Mouse (Mus musculus): ENCODE measurements around the gene Rnft1. TPM values are rescaled to one million over a fixed set of nuclear protein-coding genes. Genes with fewer than 3 reads are reported as not detected.

Rnft1 gene
- polyA plus RNA-seq, 1 experiment from 2014 or later = 48.5 TPM

GRCm38 (mm10) chr11:86539716-86540475 is 55.4 kb downstream of the Rnft1 start:
- no peaks in the 10 kb centered on the region for H3K36me3 ChIP-seq (ENCODE audit: insufficient read depth, low read length)
- no peak for ATAC-seq (ENCODE audit: low FRiP score, low TSS enrichment)
- H3K4me2 ChIP-seq (replicated peaks; ENCODE audit: low read depth, low read length) = no peak overlapping the region
- H3K27me3 ChIP-seq (ENCODE audit: insufficient read depth, low read length) = no peaks in the 10 kb centered on the region
- no peaks in the 10 kb centered on the region for H3K9me3 ChIP-seq (ENCODE audit: low read length)
- peaks cover 19% of the 10 kb centered on the region; the same call in 1 of the 2 replicates for H3K4me1 ChIP-seq (ENCODE audit: insufficient read depth, low read length)
- H3K4me3 ChIP-seq (ENCODE audit: low read length) = no peak overlapping the region
- 85% methylated on average over 6 of the region's 6 CpGs for WGBS
- no peak overlapping the region for H3K9ac ChIP-seq (replicated peaks; ENCODE audit: low read length)
- H3K27ac ChIP-seq (ENCODE audit: low read length) = no peak overlapping the region

DNA sequence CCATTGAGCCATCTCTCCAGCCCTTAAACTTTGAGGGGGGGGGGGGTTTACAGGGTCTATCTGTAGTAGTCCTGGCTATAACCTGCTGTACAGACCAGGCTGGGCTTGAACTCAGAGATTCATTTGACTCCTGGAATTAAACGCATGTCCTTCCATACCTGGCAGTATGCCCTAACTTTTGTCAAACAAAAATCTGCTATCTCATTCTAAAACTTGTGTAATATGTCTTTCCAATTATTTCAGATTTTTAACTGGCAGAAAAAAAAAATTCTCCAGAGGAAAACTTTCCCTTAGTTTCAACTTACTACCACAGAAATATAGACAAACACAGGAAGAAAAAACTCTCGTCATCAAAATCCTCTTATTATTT is 56.0 kb downstream of the Rnft1 start:
- Histone ChIP-seq H3K4me3 (ENCODE audit: low read length) (no peak overlapping the region), H3K4me2 (replicated peaks; ENCODE audit: low read depth, low read length) (no peak overlapping the region), H3K27ac (ENCODE audit: low read length) (no peak overlapping the region), H3K9me3 (ENCODE audit: low read length) (no peaks in the 10 kb centered on the region), H3K9ac (replicated peaks; ENCODE audit: low read length) (no peak overlapping the region), H3K4me1 (ENCODE audit: insufficient read depth, low read length) (peaks cover 19% of the 10 kb centered on the region; the same call in 1 of the 2 replicates), H3K27me3 (ENCODE audit: insufficient read depth, low read length) (no peaks in the 10 kb centered on the region), H3K36me3 (ENCODE audit: insufficient read depth, low read length) (no peaks in the 10 kb centered on the region)
- no peak for ATAC-seq (ENCODE audit: low FRiP score, low TSS enrichment)
- 95% methylated on average over 2 of the region's 2 CpGs for WGBS

- H3K4me3 ChIP-seq (ENCODE audit: low read length) = no peak overlapping the region
- no peaks in the 10 kb centered on the region for H3K27me3 ChIP-seq (ENCODE audit: insufficient read depth, low read length)
- no peaks in the 10 kb centered on the region for H3K36me3 ChIP-seq (ENCODE audit: insufficient read depth, low read length)
- H3K27ac ChIP-seq (ENCODE audit: low read length) = no peak overlapping the region
- peak overlapping the region; percentile 35; the same call in 1 of the 2 replicates for H3K9ac ChIP-seq (replicated peaks; ENCODE audit: low read length)
- 87% methylated on average over 1 of the region's 1 CpGs for WGBS
- no peak for ATAC-seq (ENCODE audit: low FRiP score, low TSS enrichment)
- H3K4me2 ChIP-seq (replicated peaks; ENCODE audit: low read depth, low read length) = no peak overlapping the region
- peaks cover 22% of the 10 kb centered on the region; the same call in 1 of the 2 replicates for H3K4me1 ChIP-seq (ENCODE audit: insufficient read depth, low read length)
- H3K9me3 ChIP-seq (ENCODE audit: low read length) = no peaks in the 10 kb centered on the region
Observed at GRCm38 (mm10) chr11:86542851-86543250, 58.4 kb downstream of the Rnft1 start.

GRCm38 (mm10) chr11:86543960-86544638 is 59.6 kb downstream of the Rnft1 start:
- Histone ChIP-seq H3K9me3 (ENCODE audit: low read length) (no peaks in the 10 kb centered on the region), H3K4me2 (replicated peaks; ENCODE audit: low read depth, low read length) (peak overlapping the region; percentile 76), H3K4me3 (ENCODE audit: low read length) (peak overlapping the region; percentile 94), H3K36me3 (ENCODE audit: insufficient read depth, low read length) (no peaks in the 10 kb centered on the region), H3K27me3 (ENCODE audit: insufficient read depth, low read length) (no peaks in the 10 kb centered on the region), H3K4me1 (ENCODE audit: insufficient read depth, low read length) (peaks cover 22% of the 10 kb centered on the region; the same call in 1 of the 2 replicates), H3K27ac (ENCODE audit: low read length) (peak overlapping the region; percentile 87), H3K9ac (replicated peaks; ENCODE audit: low read length) (peak overlapping the region; percentile 97)
- ATAC-seq (ENCODE audit: low FRiP score, low TSS enrichment) = peak; percentile 78
- WGBS = 1% methylated on average over 31 of the region's 50 CpGs

DNA sequence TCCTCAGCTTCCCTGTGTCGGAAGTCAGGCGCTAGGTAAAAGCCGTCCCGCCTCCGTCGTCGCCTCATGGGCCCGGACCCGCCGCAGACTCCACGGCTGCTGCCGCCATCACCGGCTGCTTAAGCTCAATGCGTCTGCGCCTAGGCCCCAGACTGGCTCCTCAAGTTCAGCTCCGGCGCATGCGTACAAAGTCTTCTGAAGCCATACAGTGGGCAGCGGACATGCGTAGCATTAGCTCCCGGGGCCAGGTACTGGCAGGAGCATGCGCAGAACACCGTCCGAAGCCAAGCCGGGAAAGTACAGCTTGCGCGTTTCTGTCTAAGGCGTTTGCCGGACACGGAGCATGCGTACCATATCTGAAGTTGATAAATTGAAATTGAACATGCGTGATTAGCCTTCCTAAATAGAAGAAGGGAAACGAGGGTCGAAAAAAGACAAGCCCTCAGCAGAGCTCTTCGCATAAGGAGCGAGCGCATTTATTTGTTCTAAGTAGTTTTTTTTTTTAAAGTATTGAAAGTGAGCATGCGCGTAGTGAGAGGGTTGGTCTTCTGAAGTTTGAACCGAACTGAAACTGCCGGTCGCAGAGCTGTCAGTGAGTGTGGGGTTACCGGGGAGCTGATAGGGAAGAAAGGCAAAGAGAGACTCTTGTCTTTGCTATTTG is 60.3 kb downstream of the Rnft1 start, which contains the start of the genes Rps6kb1 and Tubd1:
Gene Rps6kb1 (minus strand): TSS at position 167 of the 661 bp plus-strand sequence.
Gene Tubd1 (plus strand): TSS at position 353 of the 661 bp plus-strand sequence.
- WGBS = under 1% methylated on average over 43 of the region's 43 CpGs
- Histone ChIP-seq H3K27me3 (ENCODE audit: insufficient read depth, low read length) (no peaks in the 10 kb centered on the region), H3K4me2 (replicated peaks; ENCODE audit: low read depth, low read length) (peak within 1 kb of the TSS; percentile 76), H3K4me3 (ENCODE audit: low read length) (peak within 1 kb of the TSS; percentile 94), H3K27ac (ENCODE audit: low read length) (peak within 1 kb of the TSS; percentile 87), H3K9ac (replicated peaks; ENCODE audit: low read length) (peak within 1 kb of the TSS; percentile 97), H3K36me3 (ENCODE audit: insufficient read depth, low read length) (peaks cover 3% of the 10 kb centered on the region; the same call in 1 of the 2 replicates), H3K4me1 (ENCODE audit: insufficient read depth, low read length) (peaks cover 22% of the 10 kb centered on the region; the same call in 1 of the 2 replicates), H3K9me3 (ENCODE audit: low read length) (no peaks in the 10 kb centered on the region)
- ATAC-seq (ENCODE audit: low FRiP score, low TSS enrichment) = peak; percentile 98

DNA sequence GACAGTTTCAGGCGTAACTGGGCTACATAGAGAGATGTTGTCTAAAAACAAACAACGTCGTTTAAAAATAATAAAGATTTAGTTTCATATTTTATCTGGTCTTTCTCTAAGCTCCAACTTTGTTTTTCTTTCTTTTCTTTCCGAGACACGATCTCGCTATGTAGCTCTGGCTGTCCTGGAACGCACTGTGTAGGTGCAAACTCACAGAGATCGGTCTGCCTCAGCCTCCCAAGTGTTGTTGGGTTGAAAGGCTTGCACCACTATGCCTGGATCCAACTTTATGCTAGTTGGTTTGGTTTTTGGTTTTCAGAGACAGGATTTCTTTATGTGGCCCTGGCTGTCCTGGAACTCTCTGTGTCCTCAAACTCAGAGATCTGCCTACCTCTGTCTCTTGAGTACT is 61.1 kb downstream of the Rnft1 start:
- H3K27ac ChIP-seq (ENCODE audit: low read length) = peak overlapping the region; percentile 61; the same call in 1 of the 2 replicates
- ATAC-seq (ENCODE audit: low FRiP score, low TSS enrichment) = no peak

DNA sequence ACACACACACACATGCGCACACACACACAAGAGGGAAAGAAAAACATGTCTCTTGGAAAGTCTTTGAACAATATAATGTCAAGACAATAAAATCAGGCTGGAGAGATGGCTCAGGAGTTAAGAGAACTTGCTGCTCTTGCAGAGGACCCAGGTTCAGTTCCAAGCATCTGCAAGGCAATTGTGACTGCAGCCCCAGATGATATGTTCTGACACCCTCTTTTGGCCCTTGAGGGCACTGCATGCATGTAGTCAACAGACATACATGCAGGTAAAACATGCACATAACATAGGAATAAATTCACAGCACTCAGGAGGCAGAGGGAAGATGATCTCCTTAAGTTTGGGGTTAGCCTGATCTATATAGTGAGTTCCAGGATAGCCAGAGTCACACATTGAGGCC is 63.0 kb downstream of the Rnft1 start:
- Histone ChIP-seq H3K4me2 (replicated peaks; ENCODE audit: low read depth, low read length) (no peak overlapping the region), H3K27me3 (ENCODE audit: insufficient read depth, low read length) (no peaks in the 10 kb centered on the region), H3K9ac (replicated peaks; ENCODE audit: low read length) (no peak overlapping the region), H3K4me3 (ENCODE audit: low read length) (no peak overlapping the region), H3K4me1 (ENCODE audit: insufficient read depth, low read length) (peaks cover 16% of the 10 kb centered on the region; the same call in 1 of the 2 replicates), H3K27ac (ENCODE audit: low read length) (no peak overlapping the region), H3K36me3 (ENCODE audit: insufficient read depth, low read length) (peaks cover 9% of the 10 kb centered on the region; the same call in 1 of the 2 replicates), H3K9me3 (ENCODE audit: low read length) (no peaks in the 10 kb centered on the region)
- no peak for ATAC-seq (ENCODE audit: low FRiP score, low TSS enrichment)
- WGBS = 100% methylated on average over 1 of the region's 1 CpGs

More for the DNA sequence above, 61.1 kb downstream of the Rnft1 start:
- H3K9me3 ChIP-seq (ENCODE audit: low read length) = no peaks in the 10 kb centered on the region
- peaks cover 9% of the 10 kb centered on the region; the same call in 1 of the 2 replicates for H3K36me3 ChIP-seq (ENCODE audit: insufficient read depth, low read length)
- WGBS = 75% methylated on average over 8 of the region's 8 CpGs
- no peaks in the 10 kb centered on the region for H3K27me3 ChIP-seq (ENCODE audit: insufficient read depth, low read length)
- H3K4me2 ChIP-seq (replicated peaks; ENCODE audit: low read depth, low read length) = peak overlapping the region; percentile 66
- peaks cover 22% of the 10 kb centered on the region; the same call in 1 of the 2 replicates for H3K4me1 ChIP-seq (ENCODE audit: insufficient read depth, low read length)
- H3K4me3 ChIP-seq (ENCODE audit: low read length) = peak overlapping the region; percentile 94
- peak overlapping the region; percentile 68 for H3K9ac ChIP-seq (replicated peaks; ENCODE audit: low read length)

Other genes starting within 250 kb of the Rnft1 start
- gene Ints2, start 227.1 kb upstream of the Rnft1 start, polyA plus RNA-seq (2015; fragmentation: Nextera tagmentation; extraction: Ambion mirVana) = 32.1 and 33.2 TPM in 2 replicates
- 8.1 and 8.9 TPM in 2 replicates for gene Med13, start 127.1 kb upstream of the Rnft1 start, polyA plus RNA-seq (2015; fragmentation: Nextera tagmentation; extraction: Ambion mirVana)
- 51.6 and 62.1 TPM in 2 replicates for gene Rps6kb1, start 60.1 kb downstream of the Rnft1 start, polyA plus RNA-seq (2015; fragmentation: Nextera tagmentation; extraction: Ambion mirVana)
- 11.4 and 13.6 TPM in 2 replicates for gene Tubd1, start 60.3 kb downstream of the Rnft1 start, polyA plus RNA-seq (2015; fragmentation: Nextera tagmentation; extraction: Ambion mirVana)
- gene Vmp1, start 199.2 kb downstream of the Rnft1 start, polyA plus RNA-seq (2015; fragmentation: Nextera tagmentation; extraction: Ambion mirVana) = 172 and 173 TPM in 2 replicates
- gene Ptrh2, start 199.3 kb downstream of the Rnft1 start, polyA plus RNA-seq (2015; fragmentation: Nextera tagmentation; extraction: Ambion mirVana) = 33.1 and 35.6 TPM in 2 replicates